Mouse (Mus musculus) lung, postnatal 25 days (tissue): ENCODE measurements around the gene Ifitm1.
"Not testable (repeated sequence)": the region's sequence is repeated elsewhere in the genome, so short reads cannot be mapped to it uniquely, and the experiment has no call there.

Source experiments
- DNase-seq: peaks from one replicate; pipeline ENCODE4 v3.0.0; 2022; ENCODE audit warnings: low spot score

The Ifitm1 gene

DNA sequence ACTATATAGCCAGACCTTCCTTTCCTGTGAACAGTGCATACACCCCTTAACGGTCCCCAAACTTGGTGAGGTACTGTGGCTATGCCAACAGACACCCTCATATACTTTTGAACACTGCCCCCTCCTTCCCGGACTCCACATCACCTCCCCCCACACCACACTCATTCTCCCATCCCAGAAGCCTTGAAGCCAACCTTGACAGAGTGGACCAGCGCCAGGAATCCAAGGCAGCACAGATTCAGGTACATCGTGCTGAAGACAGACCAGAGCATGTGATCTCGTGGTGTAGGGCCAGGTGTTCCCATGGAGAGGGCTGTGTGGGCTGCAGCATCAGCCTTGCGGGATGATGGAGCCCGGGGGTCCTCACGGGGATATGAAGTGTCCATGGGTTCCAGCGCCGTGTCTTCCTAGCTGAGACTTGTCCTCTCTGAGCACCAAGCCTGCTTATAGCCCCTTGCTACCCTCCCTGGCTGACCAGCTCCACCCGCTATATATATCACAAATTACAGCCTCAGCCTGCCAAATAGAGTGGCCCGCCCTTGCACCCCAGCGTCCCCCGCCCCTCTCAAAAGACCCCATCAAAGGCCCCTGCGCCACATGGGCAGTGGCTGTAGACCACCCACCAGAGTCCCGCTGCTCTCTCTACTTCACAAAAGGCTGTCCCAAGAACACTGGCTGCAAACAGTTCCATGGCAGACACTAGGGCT, 17.0 kb upstream of the Ifitm1 start, which contains the start of gene Ifitm5:
Ifitm5 (minus strand) TSS at position 468 of the 707 bp plus-strand sequence.
- DNase-seq, result no peak

DNA sequence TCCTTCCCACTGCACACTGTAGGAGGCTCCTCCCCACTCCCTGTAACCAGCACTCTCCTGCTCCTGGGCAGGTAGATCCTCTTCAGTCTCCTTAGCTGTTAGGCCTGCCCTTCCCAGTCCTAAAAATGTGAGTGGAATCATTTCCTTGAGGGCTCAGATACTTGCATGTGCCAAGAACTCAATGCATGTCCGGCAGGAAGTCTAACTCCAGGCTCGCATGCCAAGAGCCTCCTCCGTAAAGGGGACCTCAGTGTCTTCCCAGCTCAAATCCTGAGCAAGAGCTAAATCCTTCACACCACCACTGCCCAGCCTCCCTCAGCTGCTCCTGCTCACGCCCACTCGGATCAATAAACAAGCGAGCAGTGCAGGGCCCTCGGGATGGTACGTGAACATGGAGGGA, 16.0 kb upstream of the Ifitm1 start:
- peak; percentile 59 for DNase-seq

GRCm38 (mm10) chr7:140951765-140952164, 15.3 kb upstream of the Ifitm1 start:
- no peak for DNase-seq

GRCm38 (mm10) chr7:140952441-140952840, 14.6 kb upstream of the Ifitm1 start:
- DNase-seq, result no peak

GRCm38 (mm10) chr7:140953133-140953532, 13.9 kb upstream of the Ifitm1 start:
- DNase-seq, result no peak

DNA sequence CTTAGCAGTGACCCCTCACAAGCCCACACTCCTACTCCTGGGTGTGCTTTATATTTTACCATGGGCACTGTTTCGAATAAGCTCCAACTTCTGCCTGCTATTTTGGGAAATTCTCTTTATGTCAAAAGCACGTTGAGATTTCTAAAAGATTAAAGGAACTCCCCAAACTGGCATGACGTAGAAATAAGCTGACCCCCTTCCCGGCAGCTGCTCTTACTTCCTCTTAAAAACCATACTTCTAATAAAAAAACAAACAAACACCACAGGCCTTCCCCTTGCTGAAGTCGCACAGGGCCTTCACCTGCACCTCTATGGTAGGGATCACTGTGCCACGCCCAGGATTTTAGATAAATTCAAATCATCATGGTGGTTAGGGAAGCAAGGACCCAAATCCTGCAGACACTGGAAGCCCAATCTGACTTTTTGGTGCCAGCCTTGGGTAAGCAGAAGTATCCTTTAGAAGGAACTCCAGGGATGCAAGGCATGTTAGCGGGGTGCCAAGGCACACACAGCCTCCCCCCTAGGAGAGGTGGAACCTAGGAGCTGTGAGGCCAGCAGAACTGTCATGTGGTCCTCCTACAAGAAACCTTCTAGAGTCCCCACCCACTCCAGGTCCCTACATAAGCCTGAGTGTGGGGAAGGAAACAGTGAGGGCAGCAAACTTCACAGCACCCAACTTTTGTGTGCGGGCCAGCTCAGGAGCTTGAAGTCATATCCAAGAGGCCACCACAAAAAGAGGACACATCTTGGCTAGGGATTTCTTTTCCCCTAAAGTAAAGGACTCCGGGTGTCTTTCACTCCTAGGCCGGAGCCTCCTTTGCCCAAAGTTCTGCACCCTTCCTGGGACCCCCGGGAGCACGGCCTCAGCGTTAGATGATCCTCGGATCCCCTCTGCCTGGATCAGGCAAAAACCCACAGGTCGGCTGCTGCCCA, 13.0 kb upstream of the Ifitm1 start:
- peak; percentile 45 for DNase-seq

DNA sequence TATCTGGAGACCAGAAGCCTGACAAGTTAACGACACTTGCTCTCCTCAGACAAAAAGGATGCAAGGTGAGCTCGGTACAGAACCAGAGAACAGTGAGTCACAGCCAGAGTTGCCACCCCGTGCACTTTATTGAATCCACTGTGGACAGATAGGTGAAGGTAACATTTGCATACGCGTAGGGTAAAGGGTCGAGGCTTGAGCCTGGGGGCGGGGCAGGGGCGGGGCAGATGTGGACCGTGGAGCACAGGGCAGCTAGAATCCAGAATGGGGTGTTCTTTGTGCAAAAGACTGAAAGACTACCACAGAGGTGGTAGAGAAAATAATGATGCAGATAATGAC, 12.3 kb upstream of the Ifitm1 start:
- DNase-seq, result no peak

GRCm38 (mm10) chr7:140955342-140955741, 11.7 kb upstream of the Ifitm1 start:
- no peak for DNase-seq

GRCm38 (mm10) chr7:140955758-140956555, 11.1 kb upstream of the Ifitm1 start, which contains the start of the genes Gm45717 and Ifitm2:
Gm45717 (minus strand) TSS chr7:140955937.
Ifitm2 (minus strand) TSS chr7:140955987.
- peak; percentile 94 for DNase-seq

DNA sequence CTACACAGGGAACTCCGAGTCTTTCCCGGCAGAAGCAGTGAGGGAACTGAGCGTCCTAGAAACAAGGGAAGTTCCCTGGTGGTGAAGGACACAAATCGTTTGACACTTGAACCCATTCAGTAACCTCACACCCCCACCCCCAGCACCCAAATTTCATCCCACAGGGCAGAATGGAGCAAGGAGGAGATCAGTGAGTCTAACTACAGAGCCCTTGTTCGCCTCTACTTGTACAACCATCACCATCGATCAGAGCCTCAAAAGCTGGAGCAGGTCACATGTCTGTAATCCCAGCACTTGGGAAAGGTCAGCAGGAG, 10.5 kb upstream of the Ifitm1 start:
- DNase-seq, result no peak

DNA sequence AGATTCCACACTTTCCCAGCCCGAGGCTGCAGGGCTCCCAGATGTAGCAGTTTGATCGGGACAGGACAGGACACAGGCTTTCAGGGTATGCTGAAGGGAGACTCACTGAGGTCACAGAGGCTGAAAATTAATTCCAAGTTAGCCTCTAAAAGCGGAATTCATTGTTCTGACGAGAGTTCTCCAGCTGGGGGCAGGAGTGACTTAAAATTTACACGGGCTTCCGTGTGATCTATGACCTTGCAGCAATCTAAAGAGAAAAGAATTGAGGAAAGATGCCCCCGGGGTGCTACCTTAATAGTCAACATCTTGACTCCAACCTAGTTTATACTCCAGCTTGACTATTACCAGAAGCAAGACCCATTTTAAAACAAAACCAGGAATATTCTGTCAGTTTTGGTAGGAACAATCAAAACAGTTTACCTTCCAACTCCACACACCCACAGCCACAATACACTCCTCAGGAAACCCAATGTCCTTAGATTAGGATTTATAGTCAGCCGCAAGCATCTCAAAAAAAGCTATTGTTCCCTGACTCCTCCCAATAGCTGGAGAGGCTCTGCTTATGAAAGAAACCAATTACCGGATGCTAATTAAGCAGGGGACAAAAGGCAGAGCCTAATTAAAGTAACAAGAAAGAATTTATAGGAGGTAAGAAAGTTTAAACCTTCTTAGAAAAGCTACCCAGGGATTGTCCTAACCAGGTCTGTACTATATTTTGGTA, 7.7 kb upstream of the Ifitm1 start:
- DNase-seq, result peak; percentile 64

DNA sequence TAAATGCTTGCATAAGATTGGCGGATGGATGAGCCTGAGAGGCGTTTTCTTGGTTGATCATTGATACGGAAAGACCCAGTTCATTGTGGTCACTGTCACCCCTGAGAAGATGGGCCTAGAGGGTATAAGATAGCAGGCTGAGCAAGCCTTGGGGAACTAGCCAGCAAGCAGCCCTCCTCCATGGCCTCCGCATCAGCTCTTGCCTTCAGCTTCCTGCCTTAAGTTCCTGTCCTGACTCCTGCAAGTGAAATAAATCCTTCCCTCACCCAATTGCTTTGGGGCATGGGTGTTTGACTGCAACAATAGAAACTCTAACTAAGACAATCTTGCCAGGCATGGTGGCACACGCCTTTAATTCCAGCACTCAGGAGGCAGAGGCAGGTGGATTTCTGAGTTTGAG, 7.0 kb upstream of the Ifitm1 start:
- no peak for DNase-seq

DNA sequence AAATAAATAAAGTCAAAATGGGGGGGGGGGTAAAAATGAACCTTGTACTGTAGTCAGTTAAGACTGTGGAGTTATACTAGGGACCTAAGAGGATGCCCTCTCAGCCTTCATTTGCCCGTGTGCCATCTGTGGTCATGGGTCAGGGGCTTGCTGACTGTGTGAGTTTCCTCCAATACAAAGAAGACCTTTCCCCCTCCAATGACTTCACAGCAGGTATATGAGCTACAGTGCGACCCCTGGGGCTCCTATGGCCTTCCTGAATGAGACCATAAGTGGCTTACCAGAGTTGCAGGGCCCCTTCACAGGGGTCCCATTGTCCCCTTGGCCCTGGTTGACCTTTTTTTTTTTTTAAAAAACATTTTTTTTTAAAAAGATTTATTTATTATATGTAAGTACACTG, 5.6 kb upstream of the Ifitm1 start:
- no peak for DNase-seq

GRCm38 (mm10) chr7:140962733-140963132, 4.3 kb upstream of the Ifitm1 start:
- DNase-seq, result no peak

DNA sequence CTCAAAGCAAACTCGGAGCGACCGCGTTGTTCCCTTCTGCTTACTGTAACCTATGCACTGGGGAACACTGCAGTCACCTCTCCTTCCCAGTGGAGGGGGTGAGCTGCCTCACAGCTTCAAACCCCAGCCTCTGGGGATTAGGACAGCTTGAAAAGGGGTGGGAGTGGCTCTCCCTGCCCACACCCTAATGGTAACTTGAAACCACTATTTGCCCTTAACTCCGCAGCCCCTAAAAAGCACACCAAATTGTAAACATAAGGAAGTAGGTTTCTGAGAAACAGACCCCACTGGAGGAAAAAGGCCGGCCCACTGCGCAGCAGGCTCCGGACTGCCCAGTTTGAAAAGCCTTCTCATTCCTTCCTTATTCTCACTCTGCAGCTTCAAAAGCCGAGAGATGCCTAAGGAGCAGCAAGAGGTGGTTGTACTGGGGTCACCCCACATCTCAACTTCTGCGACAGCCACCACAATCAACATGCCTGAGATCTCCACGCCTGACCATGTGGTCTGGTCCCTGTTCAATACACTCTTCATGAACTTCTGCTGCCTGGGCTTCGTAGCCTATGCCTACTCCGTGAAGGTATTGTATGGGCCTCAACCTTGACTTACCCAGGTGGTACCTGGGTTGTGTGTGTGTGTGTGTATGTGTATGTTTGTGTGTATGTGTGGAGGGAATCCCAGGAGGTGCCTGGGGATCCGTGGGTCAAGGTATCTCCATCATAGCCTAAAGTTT, 1.0 kb downstream of the Ifitm1 start:
- no peak for DNase-seq

GRCm38 (mm10) chr7:140968710-140969109, 1.7 kb downstream of the Ifitm1 start:
- not testable (repeated sequence) for DNase-seq

DNA sequence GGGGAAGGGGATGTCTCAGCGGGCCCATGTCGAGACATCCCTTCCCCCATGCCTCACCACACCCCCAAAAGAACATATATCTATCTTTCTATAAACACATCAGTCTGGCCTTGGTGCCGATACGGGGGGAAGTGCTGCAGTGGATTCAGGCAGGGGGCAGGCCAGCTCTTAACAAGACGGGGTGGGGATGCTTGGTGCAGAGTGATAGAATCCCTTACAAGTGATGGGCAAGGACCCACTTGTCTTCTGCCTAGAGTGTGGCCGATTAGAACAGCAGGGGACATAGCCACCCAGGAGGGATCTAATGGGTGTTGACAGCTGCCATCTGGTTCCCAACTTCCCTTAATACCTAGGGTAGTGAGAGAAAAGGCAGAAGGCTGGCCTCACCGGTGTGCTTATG, 3.9 kb downstream of the Ifitm1 start:
- no peak for DNase-seq

DNA sequence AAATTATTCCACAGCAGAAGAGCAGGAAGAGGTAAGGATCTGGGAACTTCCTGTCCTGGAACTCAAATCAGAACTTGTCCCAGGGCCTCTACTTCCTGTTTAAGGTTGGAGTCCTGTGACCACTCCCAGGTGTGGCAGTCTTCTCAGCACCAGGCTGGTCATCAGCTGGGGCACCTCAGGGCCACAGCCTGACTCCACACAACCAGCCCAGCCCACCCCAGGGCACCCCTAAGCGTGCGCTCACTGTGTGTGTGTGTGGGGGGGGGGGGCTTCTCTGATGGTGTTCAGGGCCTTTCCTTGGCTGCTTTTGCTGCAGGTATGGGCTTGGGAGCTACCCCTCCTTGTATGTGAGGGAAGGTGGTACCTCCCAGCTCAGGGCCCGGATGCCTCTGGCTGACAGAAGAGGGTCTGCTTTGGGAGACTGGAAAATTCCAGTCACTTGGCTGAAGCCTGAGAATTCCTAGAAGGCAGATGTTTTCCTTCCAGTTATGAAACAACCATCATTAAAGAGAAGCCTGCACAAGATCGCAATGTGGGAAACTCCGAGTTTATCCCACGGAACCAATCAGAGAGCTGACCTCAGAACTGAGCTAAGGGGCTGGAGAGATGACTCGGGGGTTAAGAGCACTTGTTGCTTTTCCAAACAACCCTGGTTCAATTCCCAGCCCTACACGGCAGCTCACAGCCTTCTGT, 4.6 kb downstream of the Ifitm1 start:
- DNase-seq, result peak; percentile 72

- DNase-seq, result no peak
Observed at GRCm38 (mm10) chr7:140973396-140974165, 6.6 kb downstream of the Ifitm1 start.

- no peak for DNase-seq
Observed at GRCm38 (mm10) chr7:140974940-140975339, 7.9 kb downstream of the Ifitm1 start.
